Mouse (Mus musculus): ENCODE results near the gene Cd300lg. TPM values are rescaled to one million over a fixed set of nuclear protein-coding genes. Genes with fewer than 3 reads are reported as not detected.

The Cd300lg gene
- total and polyA plus RNA-seq, 2 experiments from 2014 or later = 0.30 to 0.86 TPM

DNA sequence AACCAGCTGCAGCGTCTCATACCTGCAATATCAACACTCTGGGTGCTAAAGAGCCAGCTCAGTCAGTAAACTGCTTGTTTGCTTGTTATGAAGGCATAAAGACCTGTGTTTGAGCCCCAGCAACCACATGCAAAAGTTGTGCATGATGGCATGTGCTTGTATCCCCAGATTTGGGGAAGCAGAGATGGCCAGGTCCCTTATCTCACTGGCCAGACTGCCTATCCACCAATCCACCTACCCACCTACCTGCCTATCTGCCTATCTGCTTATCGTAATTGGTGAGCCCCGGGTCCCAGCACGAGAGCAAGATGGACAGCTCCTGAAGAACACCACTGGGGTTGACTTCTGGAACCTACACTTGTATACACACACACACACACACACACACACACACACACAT, 12.0 kb upstream of the Cd300lg start:
- no peak for DNase-seq
- Histone ChIP-seq H3K36me3 (ENCODE audit: insufficient read depth) (0 out of 2 replicates have a peak, but pooled peaks cover 2% of the 10 kb centered on the region), H3K9me3 (ENCODE audit: low read length) (no peaks in the 10 kb centered on the region), H3K27ac (ENCODE audit: low read depth, low read length) (no peak overlapping the region), H3K27me3 (ENCODE audit: insufficient read depth, low read length) (no peaks in the 10 kb centered on the region), H3K4me3 (ENCODE audit: low read depth, low read length) (no peak overlapping the region), H3K4me2 (ENCODE audit: low read depth) (no peak overlapping the region), H3K4me1 (ENCODE audit: insufficient read depth) (0 out of 2 replicates have a peak, but pooled peaks cover 13% of the 10 kb centered on the region), H3K9ac (no peak overlapping the region)
- WGBS = 86% methylated on average over 4 of the region's 4 CpGs
- TF ChIP-seq CTCF (IDR thresholded peaks at IDR 0.05; ENCODE audit: low read depth) = no peak
- no peak for ATAC-seq

GRCm38 (mm10) chr11:102029966-102030365, 11.3 kb upstream of the Cd300lg start:
- Histone ChIP-seq H3K4me3 (ENCODE audit: low read depth, low read length) (no peak overlapping the region), H3K9me3 (ENCODE audit: low read length) (no peaks in the 10 kb centered on the region), H3K36me3 (ENCODE audit: insufficient read depth) (no peaks in the 10 kb centered on the region), H3K27me3 (ENCODE audit: insufficient read depth, low read length) (no peaks in the 10 kb centered on the region), H3K27ac (ENCODE audit: low read depth, low read length) (no peak overlapping the region), H3K4me2 (ENCODE audit: low read depth) (no peak overlapping the region), H3K9ac (no peak overlapping the region), H3K4me1 (ENCODE audit: insufficient read depth) (0 out of 2 replicates have a peak, but pooled peaks cover 13% of the 10 kb centered on the region)
- ATAC-seq (no peak), DNase-seq (no peak)
- WGBS = 28% methylated on average over 7 of the region's 7 CpGs
- no peak for TF ChIP-seq CTCF (IDR thresholded peaks at IDR 0.05; ENCODE audit: low read depth)

GRCm38 (mm10) chr11:102031149-102031548, 10.2 kb upstream of the Cd300lg start:
- Histone ChIP-seq H3K4me3 (ENCODE audit: low read depth, low read length) (no peak overlapping the region), H3K4me1 (ENCODE audit: insufficient read depth) (0 out of 2 replicates have a peak, but pooled peaks cover 7% of the 10 kb centered on the region), H3K36me3 (ENCODE audit: insufficient read depth) (no peaks in the 10 kb centered on the region), H3K4me2 (ENCODE audit: low read depth) (no peak overlapping the region), H3K9me3 (ENCODE audit: low read length) (no peaks in the 10 kb centered on the region), H3K27ac (ENCODE audit: low read depth, low read length) (no peak overlapping the region), H3K9ac (no peak overlapping the region), H3K27me3 (ENCODE audit: insufficient read depth, low read length) (no peaks in the 10 kb centered on the region)
- 48% methylated on average over 7 of the region's 7 CpGs for WGBS
- no peak for DNase-seq
- no peak for TF ChIP-seq CTCF (IDR thresholded peaks at IDR 0.05; ENCODE audit: low read depth)
- ATAC-seq = no peak

GRCm38 (mm10) chr11:102033055-102033591, 8.2 kb upstream of the Cd300lg start:
- no peak overlapping the region for H3K27ac ChIP-seq (ENCODE audit: low read depth, low read length)
- no peak for TF ChIP-seq CTCF (IDR thresholded peaks at IDR 0.05; ENCODE audit: low read depth)
- WGBS = 91% methylated on average over 12 of the region's 12 CpGs

GRCm38 (mm10) chr11:102034887-102035286, 6.4 kb upstream of the Cd300lg start:
- Histone ChIP-seq H3K4me2 (ENCODE audit: low read depth) (no peak overlapping the region), H3K36me3 (ENCODE audit: insufficient read depth) (no peaks in the 10 kb centered on the region), H3K4me1 (ENCODE audit: insufficient read depth) (no peaks in the 10 kb centered on the region), H3K9me3 (ENCODE audit: low read length) (no peaks in the 10 kb centered on the region), H3K4me3 (ENCODE audit: low read depth, low read length) (no peak overlapping the region), H3K27me3 (ENCODE audit: insufficient read depth, low read length) (no peaks in the 10 kb centered on the region), H3K9ac (no peak overlapping the region), H3K27ac (ENCODE audit: low read depth, low read length) (no peak overlapping the region)
- DNase-seq = peak; percentile 45
- TF ChIP-seq CTCF (IDR thresholded peaks at IDR 0.05; ENCODE audit: low read depth) = no peak
- peak; percentile 34; the same call in 1 of the 2 replicates for ATAC-seq
- WGBS = 43% methylated on average over 8 of the region's 8 CpGs

More at GRCm38 (mm10) chr11:102033055-102033591, 8.2 kb upstream of the Cd300lg start:
- Histone ChIP-seq H3K27me3 (ENCODE audit: insufficient read depth, low read length) (no peaks in the 10 kb centered on the region), H3K4me3 (ENCODE audit: low read depth, low read length) (no peak overlapping the region), H3K36me3 (ENCODE audit: insufficient read depth) (no peaks in the 10 kb centered on the region), H3K9ac (no peak overlapping the region), H3K4me2 (ENCODE audit: low read depth) (no peak overlapping the region), H3K4me1 (ENCODE audit: insufficient read depth) (no peaks in the 10 kb centered on the region), H3K9me3 (ENCODE audit: low read length) (no peaks in the 10 kb centered on the region)
- DNase-seq (no peak), ATAC-seq (no peak)

- TF ChIP-seq CTCF (IDR thresholded peaks at IDR 0.05; ENCODE audit: low read depth) = no peak
- no peak overlapping the region for H3K4me2 ChIP-seq (ENCODE audit: low read depth)
- no peak overlapping the region for H3K27ac ChIP-seq (ENCODE audit: low read depth, low read length)
- no peaks in the 10 kb centered on the region for H3K4me1 ChIP-seq (ENCODE audit: insufficient read depth)
- no peaks in the 10 kb centered on the region for H3K9me3 ChIP-seq (ENCODE audit: low read length)
- no peak for ATAC-seq
- H3K27me3 ChIP-seq (ENCODE audit: insufficient read depth, low read length) = no peaks in the 10 kb centered on the region
- no peaks in the 10 kb centered on the region for H3K36me3 ChIP-seq (ENCODE audit: insufficient read depth)
- DNase-seq = no peak
- no peak overlapping the region for H3K4me3 ChIP-seq (ENCODE audit: low read depth, low read length)
- WGBS = 76% methylated on average over 5 of the region's 5 CpGs
- no peak overlapping the region for H3K9ac ChIP-seq
Measured at GRCm38 (mm10) chr11:102035456-102035960, 5.8 kb upstream of the Cd300lg start.

GRCm38 (mm10) chr11:102036336-102036735, 5.0 kb upstream of the Cd300lg start:
- Histone ChIP-seq H3K9me3 (ENCODE audit: low read length) (no peaks in the 10 kb centered on the region), H3K4me1 (ENCODE audit: insufficient read depth) (no peaks in the 10 kb centered on the region), H3K36me3 (ENCODE audit: insufficient read depth) (no peaks in the 10 kb centered on the region), H3K4me2 (ENCODE audit: low read depth) (no peak overlapping the region), H3K4me3 (ENCODE audit: low read depth, low read length) (no peak overlapping the region), H3K9ac (no peak overlapping the region), H3K27ac (ENCODE audit: low read depth, low read length) (no peak overlapping the region), H3K27me3 (ENCODE audit: insufficient read depth, low read length) (no peaks in the 10 kb centered on the region)
- 73% methylated on average over 7 of the region's 7 CpGs for WGBS
- no peak for ATAC-seq
- TF ChIP-seq CTCF (IDR thresholded peaks at IDR 0.05; ENCODE audit: low read depth) = no peak
- no peak for DNase-seq

All from forebrain, postnatal 0 days (tissue).